Mouse (Mus musculus) forebrain, embryonic 14.5 days (tissue): ENCODE data around the gene Ccng2. TPM values are rescaled to one million over a fixed set of nuclear protein-coding genes. Genes with fewer than 3 reads are reported as not detected.
A peak's percentile ranks its signal among the peaks of the same experiment; 100 is the strongest.

Experiments used
- ATAC-seq: fragments of 200-750 bp; cut with Nextera tagmentation; 2 replicates; pipeline ENCODE4 v1.8.0; 2017; ENCODE audit warnings: mild to moderate bottlenecking, moderate library complexity
- DNase-seq: peaks from one replicate; pipeline ENCODE4 v3.0.0-alpha.2; 2015; ENCODE audit warnings: low spot score
- H3K27ac ChIP-seq: fragments of 300-500 bp; sonication (generic); 2 replicates; pipeline ENCODE4 v1.5.1; 2014; ENCODE audit warnings: low read depth, mild to moderate bottlenecking, control low read depth, low read length, moderate library complexity
- H3K27me3 ChIP-seq: fragments of 300-500 bp; sonication (generic); replicated peaks from 2 replicates; pipeline ENCODE4 v1.6.1; 2014; ENCODE audit warnings: low read length, control low read depth, mixed read lengths; ENCODE audit not compliant: control insufficient read depth, insufficient read depth
- H3K36me3 ChIP-seq: fragments of 300-500 bp; sonication (generic); 2 replicates; pipeline ENCODE4 v1.6.1; 2014; ENCODE audit warnings: low read length, control low read depth; ENCODE audit not compliant: control insufficient read depth, insufficient read depth
- H3K4me1 ChIP-seq: fragments of 300-500 bp; sonication (generic); 2 replicates; pipeline ENCODE4 v1.6.1; 2014; ENCODE audit warnings: antibody characterized with exemption, low read length, control low read depth; ENCODE audit not compliant: control insufficient read depth, insufficient read depth
- H3K4me2 ChIP-seq: fragments of 300-500 bp; sonication (generic); 2 replicates; pipeline ENCODE4 v1.6.1; 2014; ENCODE audit warnings: mild to moderate bottlenecking, control low read depth, low read length
- H3K4me3 ChIP-seq: fragments of 300-500 bp; sonication (generic); 2 replicates; pipeline ENCODE4 v1.5.1; 2014; ENCODE audit warnings: low read depth, low read length, control low read depth
- H3K9ac ChIP-seq: fragments of 300-500 bp; sonication (generic); 2 replicates; pipeline ENCODE4 v1.6.1; 2014; ENCODE audit warnings: mild to moderate bottlenecking, low read length, control low read depth, moderate library complexity
- H3K9me3 ChIP-seq: fragments of 300-500 bp; sonication (generic); replicated peaks from 2 replicates; pipeline ENCODE4 v1.6.1; 2016; ENCODE audit warnings: low read length, control low read depth, mixed read lengths; ENCODE audit not compliant: control insufficient read depth
- WGBS: fragments of 180-500 bp; shearing (Covaris S2); extraction: QIAGEN DNeasy Blood & Tissue Kit; methylation state at CpG from one replicate; pipeline ENCODE4 v1.1.7; 2014; 5-methylcytosine and 5-hydroxymethylcytosine counted together
- polyA plus RNA-seq: library from polyadenylated mRNA; unstranded; fragments of >200 nt; fragmentation: Nextera tagmentation; extraction: Ambion mirVana; gene quantifications from 2 replicates; pipeline ENCODE4 v1.2.1, GENCODE M21; 2014

The Ccng2 gene
- polyA plus RNA-seq = 140 and 156 TPM in 2 replicates

DNA sequence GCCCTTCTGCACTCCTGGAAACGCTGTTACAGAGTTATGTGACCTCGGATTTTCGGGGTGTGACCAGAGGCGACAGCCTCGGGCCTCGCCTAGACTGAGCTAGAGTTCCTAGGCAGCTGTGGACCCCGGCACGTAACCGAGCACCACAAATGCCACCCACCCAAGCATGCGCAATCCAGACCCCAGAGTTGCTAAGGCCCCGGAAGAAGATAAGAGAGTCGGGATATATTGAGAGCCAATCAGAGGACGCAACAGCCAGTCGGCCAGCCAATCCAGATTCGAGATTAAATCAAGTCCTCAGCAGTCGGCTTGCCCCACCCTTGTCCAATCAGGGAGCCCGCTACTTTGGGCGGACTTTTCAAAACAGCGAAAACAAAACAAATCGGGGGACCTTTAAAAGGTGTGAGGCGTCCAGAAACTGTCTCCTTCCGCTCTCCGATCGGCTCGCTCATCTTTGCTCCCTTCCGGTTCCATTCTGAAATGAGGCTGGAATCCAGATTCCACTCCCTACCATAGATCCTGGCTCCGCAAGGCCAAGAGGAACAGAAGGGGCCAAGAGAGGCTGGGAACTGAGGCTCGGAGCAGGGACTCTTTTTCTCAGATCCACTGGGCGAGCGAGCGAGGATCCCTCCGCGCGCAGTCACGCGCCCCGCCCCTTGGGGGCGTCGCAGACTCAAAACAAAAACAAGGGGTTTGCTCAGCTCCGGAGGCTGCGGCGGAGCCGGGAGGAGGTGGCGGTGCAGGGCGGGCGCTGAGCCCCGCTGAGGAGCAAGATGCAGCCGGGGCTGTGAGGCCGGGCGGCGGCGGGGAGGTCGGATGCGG is at the start of gene Ccng2:
Ccng2 (plus strand) TSS at position 375 of the 822 bp plus-strand sequence.
- WGBS = under 1% methylated on average over 51 of the region's 54 CpGs
- H3K27me3 ChIP-seq = no peaks in the 10 kb centered on the region
- H3K36me3 ChIP-seq = peaks cover 23% of the 10 kb centered on the region
- H3K9ac ChIP-seq = peak within 1 kb of the TSS; percentile 99
- ATAC-seq (peak; percentile 96), DNase-seq (peak; percentile 100)
- H3K4me2 ChIP-seq = peak within 1 kb of the TSS; percentile 73
- H3K4me3 ChIP-seq = peak within 1 kb of the TSS; percentile 97
- peak within 1 kb of the TSS; percentile 98 for H3K27ac ChIP-seq
- no peaks in the 10 kb centered on the region for H3K9me3 ChIP-seq
- peaks cover 8% of the 10 kb centered on the region; the same call in 1 of the 2 replicates for H3K4me1 ChIP-seq

GRCm38 (mm10) chr5:93218375-93218774 is 48.7 kb upstream of the Ccng2 start:
- Histone ChIP-seq H3K36me3 (no peaks in the 10 kb centered on the region), H3K27me3 (no peaks in the 10 kb centered on the region), H3K4me3 (no peak overlapping the region), H3K27ac (no peak overlapping the region), H3K9ac (no peak overlapping the region), H3K4me2 (no peak overlapping the region), H3K4me1 (no peaks in the 10 kb centered on the region), H3K9me3 (no peaks in the 10 kb centered on the region)
- DNase-seq (no peak), ATAC-seq (no peak)
- WGBS = 90% methylated on average over 3 of the region's 3 CpGs

- Histone ChIP-seq H3K27me3 (no peaks in the 10 kb centered on the region), H3K4me1 (no peaks in the 10 kb centered on the region), H3K4me2 (no peak overlapping the region), H3K36me3 (no peaks in the 10 kb centered on the region), H3K9me3 (no peaks in the 10 kb centered on the region), H3K9ac (no peak overlapping the region), H3K4me3 (no peak overlapping the region), H3K27ac (no peak overlapping the region)
- ATAC-seq (no peak), DNase-seq (peak; percentile 3)
- 64% methylated on average over 3 of the region's 3 CpGs for WGBS
Observed at GRCm38 (mm10) chr5:93221661-93222060, 45.4 kb upstream of the Ccng2 start.

DNA sequence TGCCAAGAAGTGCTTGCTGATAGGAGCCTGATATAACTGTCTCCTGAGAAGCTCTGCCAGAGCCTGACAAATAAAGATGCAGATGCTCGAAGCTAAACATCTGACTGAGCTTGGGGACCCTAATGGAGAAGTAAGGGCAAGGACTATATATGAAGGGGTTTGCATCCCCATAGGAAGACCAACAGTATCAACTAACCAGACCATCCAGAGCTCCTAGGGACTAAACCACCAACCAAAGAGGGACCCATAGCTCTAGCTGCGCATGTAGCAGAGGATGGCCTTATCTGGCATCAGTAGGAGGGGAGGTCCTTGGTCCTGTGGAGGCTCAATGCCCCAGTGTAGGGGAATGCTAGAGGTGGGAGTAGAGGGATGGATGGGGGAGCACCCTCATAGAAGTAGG is 42.5 kb upstream of the Ccng2 start:
- Histone ChIP-seq H3K9ac (no peak overlapping the region), H3K9me3 (no peaks in the 10 kb centered on the region), H3K4me3 (no peak overlapping the region), H3K4me2 (no peak overlapping the region), H3K4me1 (no peaks in the 10 kb centered on the region), H3K27me3 (no peaks in the 10 kb centered on the region), H3K36me3 (no peaks in the 10 kb centered on the region), H3K27ac (no peak overlapping the region)
- ATAC-seq = no peak
- no peak for DNase-seq
- 85% methylated on average over 2 of the region's 2 CpGs for WGBS

DNA sequence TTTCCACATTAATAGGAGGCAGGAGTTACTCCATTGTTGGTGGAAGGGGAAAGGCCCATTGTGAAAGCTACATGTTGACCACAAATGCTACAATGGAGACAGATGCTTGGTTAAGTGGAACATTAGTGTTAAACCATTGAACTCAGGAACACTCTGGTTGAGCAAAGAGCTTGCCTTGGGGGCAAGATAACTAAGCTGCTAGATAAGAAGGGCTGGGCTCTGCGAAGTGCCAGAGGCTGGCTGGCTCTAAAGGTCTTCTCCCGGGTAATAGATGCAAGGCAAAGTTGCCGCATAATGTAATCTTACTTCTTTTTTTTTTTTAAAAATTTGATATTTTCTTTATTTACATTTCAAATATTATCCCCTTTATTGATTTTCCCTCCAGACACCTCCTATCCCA is 39.9 kb upstream of the Ccng2 start:
- Histone ChIP-seq H3K4me3 (no peak overlapping the region), H3K9me3 (no peaks in the 10 kb centered on the region), H3K27ac (no peak overlapping the region), H3K36me3 (no peaks in the 10 kb centered on the region), H3K9ac (no peak overlapping the region), H3K4me1 (no peaks in the 10 kb centered on the region), H3K27me3 (no peaks in the 10 kb centered on the region), H3K4me2 (no peak overlapping the region)
- ATAC-seq = no peak
- 98% methylated on average over 3 of the region's 3 CpGs for WGBS
- no peak for DNase-seq

- Histone ChIP-seq H3K4me1 (peaks cover 3% of the 10 kb centered on the region; the same call in 1 of the 2 replicates), H3K4me2 (no peak overlapping the region), H3K9me3 (no peaks in the 10 kb centered on the region), H3K27ac (no peak overlapping the region), H3K36me3 (no peaks in the 10 kb centered on the region), H3K4me3 (no peak overlapping the region), H3K27me3 (no peaks in the 10 kb centered on the region), H3K9ac (no peak overlapping the region)
- DNase-seq = no peak
- ATAC-seq = no peak
- WGBS = 78% methylated on average over 2 of the region's 2 CpGs
Observed at GRCm38 (mm10) chr5:93229527-93229926, 37.5 kb upstream of the Ccng2 start.

DNA sequence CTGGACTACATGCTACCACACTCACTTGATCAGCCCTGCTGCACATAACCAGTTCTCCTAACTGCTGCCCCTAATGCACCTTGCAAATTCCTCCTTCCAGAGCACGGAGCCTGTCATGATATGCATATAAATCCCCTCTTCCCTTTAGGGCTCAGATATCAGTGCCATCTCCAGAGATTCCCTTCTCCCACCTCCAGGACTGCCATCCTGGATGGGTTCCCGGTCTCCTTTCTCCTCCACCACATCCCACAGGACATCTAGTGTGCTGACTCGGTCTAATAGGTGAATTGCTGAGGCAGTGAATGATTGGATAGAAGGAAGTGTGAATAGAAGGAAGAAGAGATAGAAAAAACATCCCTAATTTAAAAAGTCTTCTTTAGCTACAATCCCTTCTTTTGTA is 35.3 kb upstream of the Ccng2 start:
- peaks cover 3% of the 10 kb centered on the region; the same call in 1 of the 2 replicates for H3K4me1 ChIP-seq
- ATAC-seq (no peak), DNase-seq (no peak)
- H3K27ac ChIP-seq = no peak overlapping the region
- no peak overlapping the region for H3K9ac ChIP-seq
- no peak overlapping the region for H3K4me3 ChIP-seq
- no peaks in the 10 kb centered on the region for H3K9me3 ChIP-seq
- no peaks in the 10 kb centered on the region for H3K27me3 ChIP-seq
- 69% methylated on average over 3 of the region's 3 CpGs for WGBS
- H3K4me2 ChIP-seq = no peak overlapping the region
- H3K36me3 ChIP-seq = no peaks in the 10 kb centered on the region

DNA sequence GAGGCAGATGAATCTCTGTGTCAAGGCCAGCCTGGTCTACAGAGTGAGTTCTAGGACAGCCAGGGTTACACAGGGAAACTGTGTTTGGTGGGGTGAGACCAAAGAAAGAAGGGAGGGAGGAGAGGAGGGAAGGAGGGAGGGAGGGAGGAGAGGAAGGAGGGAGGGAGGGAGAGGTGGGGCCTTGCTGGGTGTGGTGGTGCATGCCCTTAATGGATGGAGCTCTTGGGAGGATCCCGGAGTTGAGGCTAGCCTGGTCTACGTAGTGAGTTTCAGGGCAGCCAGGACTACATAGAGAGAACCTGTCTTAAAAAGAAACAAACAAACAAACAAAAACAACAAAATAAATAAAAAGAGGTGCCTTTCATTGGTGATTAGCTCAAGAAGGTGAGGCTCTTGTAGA is 34.2 kb upstream of the Ccng2 start:
- Histone ChIP-seq H3K4me1 (peaks cover 3% of the 10 kb centered on the region; the same call in 1 of the 2 replicates), H3K36me3 (no peaks in the 10 kb centered on the region), H3K9ac (no peak overlapping the region), H3K27ac (no peak overlapping the region), H3K9me3 (no peaks in the 10 kb centered on the region), H3K4me3 (no peak overlapping the region), H3K4me2 (no peak overlapping the region), H3K27me3 (no peaks in the 10 kb centered on the region)
- DNase-seq = no peak
- ATAC-seq = no peak
- WGBS = 88% methylated on average over 2 of the region's 2 CpGs

DNA sequence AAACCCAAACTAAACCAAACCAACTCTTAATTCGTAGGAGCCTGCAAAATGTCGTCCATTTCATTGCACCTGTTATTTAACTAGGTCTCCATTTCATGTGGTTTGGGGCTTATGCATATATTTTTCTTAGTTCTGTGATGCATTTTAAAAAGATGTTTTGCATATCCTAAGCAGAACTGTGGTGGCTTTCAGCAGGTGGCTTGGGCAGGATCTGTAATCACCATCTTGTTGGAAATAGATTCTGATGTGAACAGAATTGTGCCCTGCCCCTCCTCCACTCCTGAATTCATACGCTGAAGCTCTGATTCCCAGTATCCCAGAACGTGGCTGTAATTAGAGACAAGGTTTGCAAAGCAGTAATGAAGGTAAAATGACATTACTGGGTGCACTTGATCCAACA is 32.9 kb upstream of the Ccng2 start:
- 0 out of 2 replicates have a peak, but pooled peaks have one; percentile 20 for ATAC-seq
- Histone ChIP-seq H3K4me3 (no peak overlapping the region), H3K9me3 (no peaks in the 10 kb centered on the region), H3K4me1 (peaks cover 3% of the 10 kb centered on the region; the same call in 1 of the 2 replicates), H3K36me3 (no peaks in the 10 kb centered on the region), H3K27me3 (no peaks in the 10 kb centered on the region), H3K4me2 (no peak overlapping the region), H3K27ac (no peak overlapping the region), H3K9ac (no peak overlapping the region)
- 57% methylated on average over 4 of the region's 4 CpGs for WGBS
- DNase-seq = peak; percentile 27
